Mouse (Mus musculus): ENCODE data around the gene Arl15. TPM values are rescaled to one million over a fixed set of nuclear protein-coding genes. Genes with fewer than 3 reads are reported as not detected.

Gene Arl15
- polyA plus RNA-seq, 1 experiment from 2014 or later: 8.7 TPM

DNA sequence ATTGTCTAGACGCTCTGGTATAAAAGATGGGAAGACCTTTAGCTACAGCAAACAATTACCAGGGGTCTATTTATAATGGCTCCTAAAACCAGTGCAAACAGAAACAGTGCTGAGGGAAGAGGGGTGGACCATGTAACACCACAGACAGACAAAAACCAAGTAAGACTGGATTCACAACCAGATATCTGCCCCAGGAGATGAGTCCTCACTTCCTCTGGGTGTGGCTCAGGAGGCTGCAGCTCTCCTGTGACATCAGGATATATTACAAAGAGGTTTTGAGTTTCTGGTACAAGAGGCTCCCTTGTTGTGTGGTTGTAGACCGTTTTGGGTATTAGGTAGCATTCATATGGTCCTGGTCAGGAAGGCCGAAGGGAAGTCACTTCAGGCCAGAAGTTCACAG is 36.5 kb downstream of the Arl15 start:
- ATAC-seq (replicated peaks; ENCODE audit: low FRiP score): no peak
- H3K27ac ChIP-seq (ENCODE audit: low read depth, low read length): no peak overlapping the region
- H3K4me3 ChIP-seq (ENCODE audit: low read depth, low read length): no peak overlapping the region
- DNase-seq (ENCODE audit: low spot score): no peak
- H3K9ac ChIP-seq (ENCODE audit: low read depth, low read length): no peak overlapping the region
- 75% methylated on average over 3 of the region's 3 CpGs for WGBS
- H3K4me1 ChIP-seq (replicated peaks; ENCODE audit: control insufficient read depth, insufficient read depth, low read length): peaks cover 12% of the 10 kb centered on the region
- no peaks in the 10 kb centered on the region for H3K36me3 ChIP-seq (ENCODE audit: control insufficient read depth, insufficient read depth, low read length)
- no peak overlapping the region for H3K4me2 ChIP-seq
- no peaks in the 10 kb centered on the region for H3K27me3 ChIP-seq (replicated peaks; ENCODE audit: control insufficient read depth, insufficient read depth, low read length)
- no peaks in the 10 kb centered on the region for H3K9me3 ChIP-seq (ENCODE audit: control insufficient read depth, low read length)

DNA sequence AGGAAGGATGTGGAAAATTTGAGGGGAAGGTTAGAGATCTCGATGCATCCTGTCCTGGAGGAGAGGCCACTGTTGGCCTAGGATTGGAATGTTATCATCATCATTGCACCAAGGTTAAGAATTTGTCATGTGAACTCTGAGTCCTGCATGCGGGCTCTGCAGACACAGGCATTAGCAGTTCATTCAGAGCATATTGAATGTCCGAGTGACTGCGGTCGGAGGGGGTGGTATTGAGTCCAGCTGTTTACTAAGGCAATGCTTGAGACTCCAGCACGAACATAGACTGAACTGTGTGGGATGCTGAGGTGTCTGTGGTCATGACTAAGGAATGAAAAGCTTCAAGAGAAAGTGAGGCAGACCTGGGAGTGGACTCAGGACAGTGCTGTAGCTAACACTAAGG is 38.6 kb downstream of the Arl15 start:
- no peak for DNase-seq (ENCODE audit: low spot score)
- H3K27ac ChIP-seq (ENCODE audit: low read depth, low read length): no peak overlapping the region
- H3K4me2 ChIP-seq: no peak overlapping the region
- no peaks in the 10 kb centered on the region for H3K36me3 ChIP-seq (ENCODE audit: control insufficient read depth, insufficient read depth, low read length)
- no peak overlapping the region for H3K4me3 ChIP-seq (ENCODE audit: low read depth, low read length)
- no peaks in the 10 kb centered on the region for H3K9me3 ChIP-seq (ENCODE audit: control insufficient read depth, low read length)
- peaks cover 12% of the 10 kb centered on the region for H3K4me1 ChIP-seq (replicated peaks; ENCODE audit: control insufficient read depth, insufficient read depth, low read length)
- no peak overlapping the region for H3K9ac ChIP-seq (ENCODE audit: low read depth, low read length)
- H3K27me3 ChIP-seq (replicated peaks; ENCODE audit: control insufficient read depth, insufficient read depth, low read length): no peaks in the 10 kb centered on the region
- ATAC-seq (replicated peaks; ENCODE audit: low FRiP score): no peak
- 81% methylated on average over 6 of the region's 6 CpGs for WGBS

GRCm38 (mm10) chr13:113835921-113836320 is 41.6 kb downstream of the Arl15 start:
- Histone ChIP-seq H3K4me3 (ENCODE audit: low read depth, low read length) (no peak overlapping the region), H3K27ac (ENCODE audit: low read depth, low read length) (no peak overlapping the region), H3K36me3 (ENCODE audit: control insufficient read depth, insufficient read depth, low read length) (no peaks in the 10 kb centered on the region), H3K4me2 (no peak overlapping the region), H3K9ac (ENCODE audit: low read depth, low read length) (no peak overlapping the region), H3K27me3 (replicated peaks; ENCODE audit: control insufficient read depth, insufficient read depth, low read length) (no peaks in the 10 kb centered on the region), H3K4me1 (replicated peaks; ENCODE audit: control insufficient read depth, insufficient read depth, low read length) (peaks cover 5% of the 10 kb centered on the region; the same call in 1 of the 2 replicates), H3K9me3 (ENCODE audit: control insufficient read depth, low read length) (no peaks in the 10 kb centered on the region)
- DNase-seq (ENCODE audit: low spot score): no peak
- 88% methylated on average over 6 of the region's 6 CpGs for WGBS
- no peak for ATAC-seq (replicated peaks; ENCODE audit: low FRiP score)

- Histone ChIP-seq H3K9me3 (ENCODE audit: control insufficient read depth, low read length) (no peaks in the 10 kb centered on the region), H3K9ac (ENCODE audit: low read depth, low read length) (no peak overlapping the region), H3K4me1 (replicated peaks; ENCODE audit: control insufficient read depth, insufficient read depth, low read length) (peaks cover 17% of the 10 kb centered on the region), H3K4me2 (no peak overlapping the region), H3K27me3 (replicated peaks; ENCODE audit: control insufficient read depth, insufficient read depth, low read length) (no peaks in the 10 kb centered on the region), H3K36me3 (ENCODE audit: control insufficient read depth, insufficient read depth, low read length) (no peaks in the 10 kb centered on the region), H3K4me3 (ENCODE audit: low read depth, low read length) (no peak overlapping the region), H3K27ac (ENCODE audit: low read depth, low read length) (no peak overlapping the region)
- 91% methylated on average over 16 of the region's 16 CpGs for WGBS
- ATAC-seq (replicated peaks; ENCODE audit: low FRiP score) (no peak), DNase-seq (ENCODE audit: low spot score) (no peak)
Measured at GRCm38 (mm10) chr13:113838601-113839576, 44.6 kb downstream of the Arl15 start.

DNA sequence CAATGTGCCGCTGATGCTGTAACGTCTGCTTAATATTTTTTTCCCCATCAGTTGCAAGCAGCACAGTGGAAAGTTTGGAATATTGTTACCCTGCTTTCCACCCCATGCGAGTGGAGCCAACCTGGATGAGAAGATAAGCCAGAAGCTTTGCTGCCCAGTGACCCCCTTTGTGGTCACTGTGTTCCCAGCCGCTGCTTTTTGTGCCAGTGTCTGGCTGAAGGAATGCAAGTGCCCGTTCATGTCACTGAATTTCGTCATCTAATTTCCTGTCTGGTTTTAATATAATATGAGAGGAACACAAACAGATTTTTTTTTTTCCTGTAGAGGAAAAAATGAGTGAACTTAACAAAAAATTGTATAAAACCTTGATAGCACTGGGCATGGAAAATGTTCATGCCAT is 46.1 kb downstream of the Arl15 start:
- no peak overlapping the region for H3K4me2 ChIP-seq
- no peaks in the 10 kb centered on the region for H3K9me3 ChIP-seq (ENCODE audit: control insufficient read depth, low read length)
- WGBS: 79% methylated on average over 6 of the region's 6 CpGs
- H3K9ac ChIP-seq (ENCODE audit: low read depth, low read length): no peak overlapping the region
- ATAC-seq (replicated peaks; ENCODE audit: low FRiP score): no peak
- no peak for DNase-seq (ENCODE audit: low spot score)
- H3K27ac ChIP-seq (ENCODE audit: low read depth, low read length): no peak overlapping the region
- no peak overlapping the region for H3K4me3 ChIP-seq (ENCODE audit: low read depth, low read length)
- H3K4me1 ChIP-seq (replicated peaks; ENCODE audit: control insufficient read depth, insufficient read depth, low read length): peaks cover 31% of the 10 kb centered on the region
- no peaks in the 10 kb centered on the region for H3K27me3 ChIP-seq (replicated peaks; ENCODE audit: control insufficient read depth, insufficient read depth, low read length)
- H3K36me3 ChIP-seq (ENCODE audit: control insufficient read depth, insufficient read depth, low read length): no peaks in the 10 kb centered on the region

DNA sequence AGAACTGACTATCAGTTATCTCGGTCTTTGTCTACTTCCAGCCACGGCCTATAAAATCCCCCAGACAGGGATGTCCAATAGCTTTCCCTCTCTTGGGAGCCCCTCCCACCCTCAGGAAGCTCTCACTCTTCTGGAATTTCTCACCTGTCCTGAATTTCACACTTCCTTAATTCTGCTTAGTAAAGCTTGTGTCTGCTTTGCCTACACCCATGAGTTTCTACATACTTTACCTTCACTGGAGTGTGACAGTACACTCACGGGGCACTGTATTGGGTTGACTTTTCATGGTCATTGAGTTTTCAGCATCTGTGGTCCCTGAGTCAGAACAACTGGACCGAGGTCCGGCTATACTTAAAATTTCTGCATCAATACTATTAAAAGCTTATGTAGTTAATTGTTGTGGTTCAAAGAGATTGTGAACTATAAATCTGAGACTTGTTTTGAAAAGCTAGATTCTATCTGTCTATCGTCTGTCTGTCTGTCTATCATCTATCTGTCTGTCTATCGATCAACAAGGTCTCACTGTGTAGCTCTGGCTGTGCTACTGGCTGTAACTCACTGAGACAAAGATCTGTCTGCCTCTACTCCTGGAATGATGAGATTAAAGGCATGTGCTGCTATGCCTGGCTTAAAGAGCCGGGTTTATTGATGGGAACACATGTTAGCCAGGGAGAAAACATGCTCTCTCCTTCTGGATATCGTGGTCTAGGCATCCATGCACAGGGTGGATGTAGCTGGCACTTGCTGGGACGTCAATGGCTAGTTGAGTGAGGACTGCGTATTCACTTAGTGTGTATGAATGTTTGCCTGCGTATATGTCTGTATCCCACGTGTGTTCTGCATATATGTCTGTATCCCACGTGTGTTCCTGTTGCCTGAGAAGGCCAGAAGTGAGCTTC is 48.4 kb downstream of the Arl15 start:
- no peaks in the 10 kb centered on the region for H3K36me3 ChIP-seq (ENCODE audit: control insufficient read depth, insufficient read depth, low read length)
- H3K9ac ChIP-seq (ENCODE audit: low read depth, low read length): no peak overlapping the region
- H3K9me3 ChIP-seq (ENCODE audit: control insufficient read depth, low read length): no peaks in the 10 kb centered on the region
- ATAC-seq (replicated peaks; ENCODE audit: low FRiP score): peak; percentile 63
- no peaks in the 10 kb centered on the region for H3K27me3 ChIP-seq (replicated peaks; ENCODE audit: control insufficient read depth, insufficient read depth, low read length)
- peak overlapping the region; percentile 24 for H3K4me2 ChIP-seq
- no peak for DNase-seq (ENCODE audit: low spot score)
- H3K4me3 ChIP-seq (ENCODE audit: low read depth, low read length): no peak overlapping the region
- peak overlapping the region; percentile 57 for H3K27ac ChIP-seq (ENCODE audit: low read depth, low read length)
- H3K4me1 ChIP-seq (replicated peaks; ENCODE audit: control insufficient read depth, insufficient read depth, low read length): peaks cover 31% of the 10 kb centered on the region
- WGBS: 82% methylated on average over 14 of the region's 14 CpGs

- Histone ChIP-seq H3K36me3 (ENCODE audit: control insufficient read depth, insufficient read depth, low read length) (no peaks in the 10 kb centered on the region), H3K9me3 (ENCODE audit: control insufficient read depth, low read length) (no peaks in the 10 kb centered on the region), H3K4me2 (peak overlapping the region; percentile 40), H3K27ac (ENCODE audit: low read depth, low read length) (peak overlapping the region; percentile 57), H3K4me3 (ENCODE audit: low read depth, low read length) (no peak overlapping the region), H3K4me1 (replicated peaks; ENCODE audit: control insufficient read depth, insufficient read depth, low read length) (peaks cover 31% of the 10 kb centered on the region), H3K27me3 (replicated peaks; ENCODE audit: control insufficient read depth, insufficient read depth, low read length) (no peaks in the 10 kb centered on the region), H3K9ac (ENCODE audit: low read depth, low read length) (no peak overlapping the region)
- WGBS: 46% methylated on average over 3 of the region's 3 CpGs
- DNase-seq (ENCODE audit: low spot score) (no peak), ATAC-seq (replicated peaks; ENCODE audit: low FRiP score) (peak; percentile 95)
Measured at GRCm38 (mm10) chr13:113843310-113843649, 49.0 kb downstream of the Arl15 start.

GRCm38 (mm10) chr13:113843901-113844300 is 49.6 kb downstream of the Arl15 start:
- Histone ChIP-seq H3K9me3 (ENCODE audit: control insufficient read depth, low read length) (no peaks in the 10 kb centered on the region), H3K9ac (ENCODE audit: low read depth, low read length) (no peak overlapping the region), H3K36me3 (ENCODE audit: control insufficient read depth, insufficient read depth, low read length) (no peaks in the 10 kb centered on the region), H3K4me2 (peak overlapping the region; percentile 40; the same call in 1 of the 2 replicates), H3K27me3 (replicated peaks; ENCODE audit: control insufficient read depth, insufficient read depth, low read length) (no peaks in the 10 kb centered on the region), H3K27ac (ENCODE audit: low read depth, low read length) (0 out of 2 replicates have a peak overlapping the region, but pooled peaks have one; percentile 11), H3K4me1 (replicated peaks; ENCODE audit: control insufficient read depth, insufficient read depth, low read length) (peaks cover 31% of the 10 kb centered on the region), H3K4me3 (ENCODE audit: low read depth, low read length) (no peak overlapping the region)
- DNase-seq (ENCODE audit: low spot score) (no peak), ATAC-seq (replicated peaks; ENCODE audit: low FRiP score) (no peak)
- 86% methylated on average over 8 of the region's 8 CpGs for WGBS

All from liver, embryonic 11.5 days (tissue).